Mouse (Mus musculus): ENCODE data around the gene Ebi3. TPM values are rescaled to one million over a fixed set of nuclear protein-coding genes. Genes with fewer than 3 reads are reported as not detected.

The Ebi3 gene
- polyA plus RNA-seq, 1 experiment from 2014 or later: 1.1 TPM

DNA sequence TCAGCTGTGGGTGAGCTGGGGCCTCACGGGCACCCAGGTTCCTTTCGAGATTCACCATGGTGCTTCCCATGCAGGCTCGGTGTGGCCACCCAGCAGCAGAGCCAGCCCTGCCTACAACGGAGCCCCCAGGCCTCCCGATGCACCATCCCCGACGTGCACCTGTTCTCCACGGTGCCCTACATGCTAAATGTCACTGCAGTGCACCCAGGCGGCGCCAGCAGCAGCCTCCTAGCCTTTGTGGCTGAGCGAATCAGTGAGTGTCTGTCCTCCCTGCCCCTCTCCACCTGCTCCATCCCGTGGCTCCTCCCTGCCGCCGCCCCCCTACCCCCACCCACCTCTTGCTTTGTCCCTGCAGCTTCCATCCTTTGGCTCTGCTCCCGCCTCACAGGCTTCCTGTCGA lies 1.8 kb downstream of the Ebi3 start:
- Histone ChIP-seq H3K4me1 (ENCODE audit: control insufficient read depth, insufficient read depth, low read length) (no peaks in the 10 kb centered on the region), H3K4me3 (ENCODE audit: low read depth, low read length) (no peak overlapping the region), H3K27ac (replicated peaks; ENCODE audit: low read depth, low read length) (no peak overlapping the region), H3K4me2 (ENCODE audit: low read depth, severe bottlenecking) (no peak overlapping the region), H3K27me3 (ENCODE audit: control insufficient read depth, insufficient read depth, low read length) (0 out of 2 replicates have a peak, but pooled peaks cover 3% of the 10 kb centered on the region), H3K9me3 (ENCODE audit: control insufficient read depth, low read length) (no peaks in the 10 kb centered on the region), H3K9ac (ENCODE audit: low read length) (no peak overlapping the region), H3K36me3 (ENCODE audit: control insufficient read depth, insufficient read depth, low read length) (no peaks in the 10 kb centered on the region)
- no peak for DNase-seq (ENCODE audit: low spot score)
- 37% methylated on average over 16 of the region's 16 CpGs for WGBS
- ATAC-seq (ENCODE audit: insufficient number of reproducible peaks, low FRiP score, low TSS enrichment, low read depth): no peak

DNA sequence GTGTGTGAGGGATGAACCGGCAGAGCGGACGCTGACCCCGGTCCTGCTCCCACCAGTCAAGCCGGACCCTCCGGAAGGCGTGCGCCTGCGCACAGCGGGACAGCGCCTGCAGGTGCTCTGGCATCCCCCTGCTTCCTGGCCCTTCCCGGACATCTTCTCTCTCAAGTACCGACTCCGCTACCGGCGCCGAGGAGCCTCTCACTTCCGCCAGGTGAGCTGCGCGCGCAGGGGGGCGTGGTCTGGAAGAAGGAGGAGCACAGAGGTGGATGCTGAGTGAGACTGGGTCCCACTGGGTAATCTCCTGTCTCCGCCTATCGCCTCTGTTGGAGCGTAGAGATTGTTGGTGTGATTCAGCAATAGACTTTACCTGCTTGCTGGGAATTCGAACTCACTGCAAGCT lies 3.7 kb downstream of the Ebi3 start:
- Histone ChIP-seq H3K4me2 (ENCODE audit: low read depth, severe bottlenecking) (peak overlapping the region; percentile 54), H3K27me3 (ENCODE audit: control insufficient read depth, insufficient read depth, low read length) (0 out of 2 replicates have a peak, but pooled peaks cover 3% of the 10 kb centered on the region), H3K4me3 (ENCODE audit: low read depth, low read length) (peak overlapping the region; percentile 35), H3K36me3 (ENCODE audit: control insufficient read depth, insufficient read depth, low read length) (no peaks in the 10 kb centered on the region; the same call in 1 of the 2 replicates), H3K9ac (ENCODE audit: low read length) (peak overlapping the region; percentile 38; the same call in 1 of the 2 replicates), H3K4me1 (ENCODE audit: control insufficient read depth, insufficient read depth, low read length) (no peaks in the 10 kb centered on the region), H3K27ac (replicated peaks; ENCODE audit: low read depth, low read length) (no peak overlapping the region), H3K9me3 (ENCODE audit: control insufficient read depth, low read length) (no peaks in the 10 kb centered on the region)
- ATAC-seq (ENCODE audit: insufficient number of reproducible peaks, low FRiP score, low TSS enrichment, low read depth) (peak; percentile 23), DNase-seq (ENCODE audit: low spot score) (peak; percentile 84)
- WGBS: under 1% methylated on average over 26 of the region's 26 CpGs

DNA sequence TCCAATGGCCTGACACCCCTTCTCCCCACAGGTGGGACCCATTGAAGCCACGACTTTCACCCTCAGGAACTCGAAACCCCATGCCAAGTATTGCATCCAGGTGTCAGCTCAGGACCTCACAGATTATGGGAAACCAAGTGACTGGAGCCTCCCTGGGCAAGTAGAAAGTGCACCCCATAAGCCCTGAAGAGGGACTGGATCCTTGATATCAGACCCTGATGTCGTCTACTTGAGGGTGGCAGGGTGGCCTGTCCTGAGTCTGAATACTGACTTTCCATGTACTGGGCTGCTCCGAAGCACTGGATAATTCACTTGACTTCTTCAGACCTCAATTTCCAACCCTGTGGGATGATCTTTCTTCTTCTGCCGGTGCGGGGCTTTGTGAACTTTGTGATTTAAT lies 4.2 kb downstream of the Ebi3 start:
- Histone ChIP-seq H3K9ac (ENCODE audit: low read length) (no peak overlapping the region), H3K27me3 (ENCODE audit: control insufficient read depth, insufficient read depth, low read length) (0 out of 2 replicates have a peak, but pooled peaks cover 3% of the 10 kb centered on the region), H3K4me3 (ENCODE audit: low read depth, low read length) (peak overlapping the region; percentile 35), H3K4me1 (ENCODE audit: control insufficient read depth, insufficient read depth, low read length) (no peaks in the 10 kb centered on the region), H3K27ac (replicated peaks; ENCODE audit: low read depth, low read length) (no peak overlapping the region), H3K9me3 (ENCODE audit: control insufficient read depth, low read length) (no peaks in the 10 kb centered on the region), H3K4me2 (ENCODE audit: low read depth, severe bottlenecking) (peak overlapping the region; percentile 54), H3K36me3 (ENCODE audit: control insufficient read depth, insufficient read depth, low read length) (no peaks in the 10 kb centered on the region; the same call in 1 of the 2 replicates)
- DNase-seq (ENCODE audit: low spot score) (no peak), ATAC-seq (ENCODE audit: insufficient number of reproducible peaks, low FRiP score, low TSS enrichment, low read depth) (no peak)
- WGBS: 31% methylated on average over 6 of the region's 6 CpGs

DNA sequence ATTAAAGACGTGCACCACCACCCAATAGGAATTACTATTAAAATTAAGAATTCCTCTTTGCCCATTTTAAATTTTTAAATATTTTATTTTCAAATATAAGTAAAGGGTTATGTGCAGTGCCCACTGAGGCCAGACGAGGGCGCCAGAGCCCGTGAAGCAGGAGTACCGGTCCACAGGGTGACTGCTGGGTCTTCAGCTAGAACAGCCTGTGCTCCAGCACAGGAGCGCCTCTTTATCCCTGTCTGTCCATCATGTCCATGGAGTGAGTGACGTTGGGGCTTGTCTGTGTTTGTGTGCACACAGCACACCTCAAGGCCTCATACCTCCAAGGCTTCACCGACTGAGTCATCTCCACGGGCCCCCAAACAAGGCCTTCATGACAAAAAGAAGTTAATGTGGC lies 4.7 kb downstream of the Ebi3 start:
- Histone ChIP-seq H3K9me3 (ENCODE audit: control insufficient read depth, low read length) (no peaks in the 10 kb centered on the region), H3K9ac (ENCODE audit: low read length) (no peak overlapping the region), H3K27ac (replicated peaks; ENCODE audit: low read depth, low read length) (no peak overlapping the region), H3K4me3 (ENCODE audit: low read depth, low read length) (no peak overlapping the region), H3K4me2 (ENCODE audit: low read depth, severe bottlenecking) (no peak overlapping the region), H3K4me1 (ENCODE audit: control insufficient read depth, insufficient read depth, low read length) (no peaks in the 10 kb centered on the region), H3K36me3 (ENCODE audit: control insufficient read depth, insufficient read depth, low read length) (peaks cover 3% of the 10 kb centered on the region; the same call in 1 of the 2 replicates), H3K27me3 (ENCODE audit: control insufficient read depth, insufficient read depth, low read length) (0 out of 2 replicates have a peak, but pooled peaks cover 3% of the 10 kb centered on the region)
- peak; percentile 86 for DNase-seq (ENCODE audit: low spot score)
- no peak for ATAC-seq (ENCODE audit: insufficient number of reproducible peaks, low FRiP score, low TSS enrichment, low read depth)
- 17% methylated on average over 9 of the region's 9 CpGs for WGBS

- Histone ChIP-seq H3K27me3 (ENCODE audit: control insufficient read depth, insufficient read depth, low read length) (0 out of 2 replicates have a peak, but pooled peaks cover 3% of the 10 kb centered on the region), H3K4me3 (ENCODE audit: low read depth, low read length) (peak overlapping the region; percentile 37), H3K36me3 (ENCODE audit: control insufficient read depth, insufficient read depth, low read length) (peaks cover 3% of the 10 kb centered on the region; the same call in 1 of the 2 replicates), H3K4me1 (ENCODE audit: control insufficient read depth, insufficient read depth, low read length) (no peaks in the 10 kb centered on the region), H3K4me2 (ENCODE audit: low read depth, severe bottlenecking) (peak overlapping the region; percentile 65), H3K9ac (ENCODE audit: low read length) (peak overlapping the region; percentile 57; the same call in 1 of the 2 replicates), H3K9me3 (ENCODE audit: control insufficient read depth, low read length) (no peaks in the 10 kb centered on the region), H3K27ac (replicated peaks; ENCODE audit: low read depth, low read length) (no peak overlapping the region)
- 83% methylated on average over 13 of the region's 13 CpGs for WGBS
- no peak for DNase-seq (ENCODE audit: low spot score)
- no peak for ATAC-seq (ENCODE audit: insufficient number of reproducible peaks, low FRiP score, low TSS enrichment, low read depth)
These were observed 5.5 kb downstream of the Ebi3 start for GRCm38 (mm10) chr17:55957726-55958583.

DNA sequence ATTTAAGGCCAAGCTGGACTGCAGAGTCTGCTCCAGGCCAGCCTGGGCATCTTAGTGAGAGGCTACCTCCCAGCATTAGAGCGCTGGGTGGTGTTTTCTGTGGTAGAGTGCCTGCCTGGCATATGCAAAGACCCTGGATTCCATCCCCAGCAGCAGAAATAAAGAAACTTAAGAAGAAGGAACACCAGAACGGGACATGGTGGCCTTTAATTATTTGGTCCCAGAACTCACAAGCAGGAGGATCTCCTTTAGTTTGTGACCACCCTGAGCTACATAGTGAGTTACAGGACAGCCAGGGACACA lies 6.1 kb downstream of the Ebi3 start:
- peak overlapping the region; percentile 88 for H3K27ac ChIP-seq (replicated peaks; ENCODE audit: low read depth, low read length)
- peaks cover 3% of the 10 kb centered on the region; the same call in 1 of the 2 replicates for H3K36me3 ChIP-seq (ENCODE audit: control insufficient read depth, insufficient read depth, low read length)
- H3K9me3 ChIP-seq (ENCODE audit: control insufficient read depth, low read length): no peaks in the 10 kb centered on the region
- 27% methylated on average over 2 of the region's 2 CpGs for WGBS
- H3K27me3 ChIP-seq (ENCODE audit: control insufficient read depth, insufficient read depth, low read length): 0 out of 2 replicates have a peak, but pooled peaks cover 3% of the 10 kb centered on the region
- H3K4me3 ChIP-seq (ENCODE audit: low read depth, low read length): peak overlapping the region; percentile 37
- H3K9ac ChIP-seq (ENCODE audit: low read length): peak overlapping the region; percentile 57; the same call in 1 of the 2 replicates
- ATAC-seq (ENCODE audit: insufficient number of reproducible peaks, low FRiP score, low TSS enrichment, low read depth) (no peak), DNase-seq (ENCODE audit: low spot score) (no peak)
- H3K4me1 ChIP-seq (ENCODE audit: control insufficient read depth, insufficient read depth, low read length): no peaks in the 10 kb centered on the region
- peak overlapping the region; percentile 65 for H3K4me2 ChIP-seq (ENCODE audit: low read depth, severe bottlenecking)

DNA sequence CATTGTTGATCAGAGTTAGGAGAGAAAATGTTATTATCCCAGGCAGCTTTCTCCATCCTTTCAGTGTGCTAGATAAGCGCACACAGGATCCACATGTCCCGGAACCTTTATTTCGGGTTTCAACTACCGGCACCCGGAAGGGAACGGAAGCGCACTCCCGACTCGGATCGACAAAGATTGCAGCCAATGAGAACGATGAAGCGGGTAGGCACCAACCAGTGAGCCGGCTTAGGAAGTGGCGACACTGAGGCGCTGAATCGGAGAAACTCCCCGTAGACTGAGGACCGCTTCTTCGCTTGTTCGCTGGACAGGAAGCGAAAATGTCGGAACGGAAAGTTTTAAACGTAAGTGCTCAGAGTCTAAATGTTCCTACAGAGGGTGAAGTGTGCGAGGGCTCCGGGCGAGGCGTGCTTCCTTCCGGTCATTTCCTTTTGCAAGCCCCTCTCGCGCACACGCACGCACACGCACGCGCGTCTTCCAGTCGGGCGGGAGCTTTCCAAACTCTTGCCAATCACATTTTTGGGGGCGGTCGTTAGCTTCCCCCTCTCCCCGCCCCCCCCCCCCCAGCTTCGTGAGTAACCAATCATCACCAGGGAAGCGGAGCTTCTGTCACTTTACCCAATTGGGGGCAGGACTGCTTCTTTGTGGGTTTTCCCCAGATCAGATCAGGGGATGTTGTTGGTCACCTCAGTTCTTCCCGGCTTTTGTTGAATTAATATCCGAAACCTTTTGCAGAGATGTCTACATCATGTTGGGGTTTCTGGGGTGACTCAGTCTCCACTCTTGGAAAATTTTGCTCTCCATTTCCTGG lies 6.7 kb downstream of the Ebi3 start, which contains the start of gene Yju2:
TSS of gene Yju2 (plus strand) at position 182 of the 811 bp plus-strand sequence.
- DNase-seq (ENCODE audit: low spot score) (peak; percentile 96), ATAC-seq (ENCODE audit: insufficient number of reproducible peaks, low FRiP score, low TSS enrichment, low read depth) (peak; percentile 89)
- Histone ChIP-seq H3K4me3 (ENCODE audit: low read depth, low read length) (peak within 1 kb of the TSS; percentile 37), H3K4me2 (ENCODE audit: low read depth, severe bottlenecking) (peak within 1 kb of the TSS; percentile 65), H3K9me3 (ENCODE audit: control insufficient read depth, low read length) (no peaks in the 10 kb centered on the region), H3K4me1 (ENCODE audit: control insufficient read depth, insufficient read depth, low read length) (no peaks in the 10 kb centered on the region), H3K27ac (replicated peaks; ENCODE audit: low read depth, low read length) (peak within 1 kb of the TSS; percentile 88), H3K27me3 (ENCODE audit: control insufficient read depth, insufficient read depth, low read length) (0 out of 2 replicates have a peak, but pooled peaks cover 2% of the 10 kb centered on the region), H3K36me3 (ENCODE audit: control insufficient read depth, insufficient read depth, low read length) (peaks cover 5% of the 10 kb centered on the region; the same call in 1 of the 2 replicates), H3K9ac (ENCODE audit: low read length) (peak within 1 kb of the TSS; percentile 57)
- WGBS: under 1% methylated on average over 46 of the region's 46 CpGs
